Mouse (Mus musculus): ENCODE data around the gene Kcnq5. TPM values are rescaled to one million over a fixed set of nuclear protein-coding genes. Genes with fewer than 3 reads are reported as not detected.

Kcnq5 gene
- polyA plus RNA-seq, 1 experiment from 2014 or later = 0.39 TPM

DNA sequence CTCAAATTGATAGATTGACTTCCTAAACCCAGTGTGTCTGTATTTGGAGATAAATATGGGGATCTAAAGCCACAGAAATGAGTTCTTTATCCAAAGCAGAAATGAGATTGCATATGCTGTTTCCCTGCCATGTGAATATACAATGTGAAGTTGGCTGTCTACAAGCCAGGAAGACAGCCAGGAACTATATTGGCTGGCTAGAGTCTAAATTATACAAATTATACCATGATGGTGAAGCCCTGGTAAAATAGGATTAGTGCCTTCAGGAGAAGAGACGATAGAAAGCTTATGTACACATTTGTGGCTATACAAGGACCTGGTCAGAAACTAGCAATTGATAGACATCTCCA is 38.5 kb downstream of the Kcnq5 start:
- Histone ChIP-seq H3K27ac (replicated peaks) (no peak overlapping the region), H3K4me3 (no peak overlapping the region), H3K4me1 (0 out of 2 replicates have a peak, but pooled peaks cover 2% of the 10 kb centered on the region), H3K36me3 (no peaks in the 10 kb centered on the region), H3K9me3 (replicated peaks) (no peaks in the 10 kb centered on the region), H3K27me3 (ENCODE audit: low read depth, poor library complexity, severe bottlenecking) (no peaks in the 10 kb centered on the region)
- WGBS = 83% methylated on average over 1 of the region's 1 CpGs
- DNase-seq (ENCODE audit: low spot score) = no peak

DNA sequence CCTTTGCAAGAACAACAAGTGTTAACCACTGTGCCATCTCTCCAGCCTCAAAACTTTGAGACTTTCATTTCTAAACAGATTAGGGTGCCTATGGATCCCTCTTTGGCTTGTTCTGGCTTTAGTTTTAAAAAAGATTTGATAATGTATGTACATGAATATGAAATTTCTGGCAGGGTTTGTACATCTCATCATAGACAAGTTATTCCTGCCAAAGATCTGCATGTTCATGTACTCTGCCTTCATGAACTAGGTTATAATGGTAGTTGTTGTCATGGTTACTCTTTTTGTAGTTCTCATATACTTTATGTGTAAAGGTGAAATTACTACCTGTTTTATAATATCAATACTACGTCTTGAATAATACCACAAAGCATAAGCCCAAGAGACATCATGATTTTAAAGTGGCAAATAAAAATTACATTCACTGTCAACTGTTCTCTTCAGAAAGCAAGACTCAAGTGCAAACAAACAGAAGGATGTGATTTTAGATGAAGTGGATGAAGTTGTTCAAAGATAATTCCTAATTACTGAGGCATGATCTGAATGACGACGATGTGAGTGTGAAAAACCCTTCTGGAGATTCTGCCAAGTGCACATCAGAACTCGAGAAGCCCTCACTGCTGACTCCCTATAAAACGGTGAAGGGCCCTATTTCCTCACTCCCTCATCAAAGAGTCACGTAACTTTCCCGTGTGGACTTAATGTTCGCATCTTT is 39.0 kb downstream of the Kcnq5 start:
- Histone ChIP-seq H3K9me3 (replicated peaks) (no peaks in the 10 kb centered on the region), H3K4me3 (no peak overlapping the region), H3K36me3 (no peaks in the 10 kb centered on the region), H3K27me3 (ENCODE audit: low read depth, poor library complexity, severe bottlenecking) (no peaks in the 10 kb centered on the region), H3K27ac (replicated peaks) (no peak overlapping the region), H3K4me1 (0 out of 2 replicates have a peak, but pooled peaks cover 2% of the 10 kb centered on the region)
- no peak for DNase-seq (ENCODE audit: low spot score)
- 90% methylated on average over 8 of the region's 8 CpGs for WGBS

DNA sequence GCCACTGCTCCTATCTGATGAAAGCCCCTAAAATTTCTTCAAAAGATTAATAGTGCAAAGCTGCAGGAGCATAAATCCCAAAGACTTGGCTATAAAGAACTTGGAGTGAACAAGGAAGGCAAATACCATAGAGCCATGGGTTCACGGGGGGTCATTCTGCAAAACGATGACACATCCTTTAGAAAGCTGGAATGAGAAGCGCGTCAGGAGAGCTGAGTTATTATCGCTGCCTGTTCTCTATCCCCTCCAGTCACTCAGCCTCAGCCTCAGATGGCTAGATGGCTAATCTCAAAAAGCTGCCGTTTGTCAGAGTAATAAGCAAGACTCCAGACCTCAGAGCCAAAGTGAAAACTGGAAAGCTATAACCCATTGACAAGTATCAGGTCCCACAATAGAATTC is 42.5 kb downstream of the Kcnq5 start:
- no peaks in the 10 kb centered on the region for H3K36me3 ChIP-seq
- H3K4me3 ChIP-seq = no peak overlapping the region
- 82% methylated on average over 6 of the region's 6 CpGs for WGBS
- DNase-seq (ENCODE audit: low spot score) = no peak
- H3K9me3 ChIP-seq (replicated peaks) = no peaks in the 10 kb centered on the region
- 0 out of 2 replicates have a peak, but pooled peaks cover 2% of the 10 kb centered on the region for H3K4me1 ChIP-seq
- no peak overlapping the region for H3K27ac ChIP-seq (replicated peaks)
- H3K27me3 ChIP-seq (ENCODE audit: low read depth, poor library complexity, severe bottlenecking) = no peaks in the 10 kb centered on the region

DNA sequence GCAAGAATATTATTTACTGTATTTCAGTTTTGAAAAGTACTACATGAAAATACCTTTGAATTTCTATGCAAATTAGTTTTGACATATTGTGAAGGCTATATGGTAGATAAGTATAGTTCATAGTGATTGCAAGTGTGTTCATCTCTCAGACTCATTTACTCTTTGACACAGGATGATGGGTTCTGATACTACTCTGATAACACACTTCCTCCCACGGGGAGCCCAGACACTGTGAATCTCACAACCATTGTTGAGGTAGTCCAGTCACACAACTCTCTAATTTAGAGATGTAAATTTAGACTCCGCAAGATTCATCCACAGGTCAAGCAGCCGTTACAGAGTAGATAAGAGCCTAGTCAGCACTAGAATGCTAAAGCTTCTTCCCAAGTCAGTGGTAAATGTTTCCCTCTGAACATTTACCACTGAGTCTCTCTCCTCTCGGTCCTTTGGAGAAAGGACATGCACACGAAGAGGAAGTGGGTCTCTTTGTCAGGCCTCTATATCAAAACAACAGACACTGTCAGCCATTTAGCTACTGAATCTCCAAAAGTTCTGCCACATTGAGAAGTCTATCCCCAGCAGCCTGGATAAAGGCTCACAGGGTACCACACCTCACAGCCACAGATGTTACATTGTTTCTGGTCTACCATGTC is 65.5 kb downstream of the Kcnq5 start:
- no peak overlapping the region for H3K27ac ChIP-seq (replicated peaks)
- no peaks in the 10 kb centered on the region for H3K36me3 ChIP-seq
- H3K27me3 ChIP-seq (ENCODE audit: low read depth, poor library complexity, severe bottlenecking) = no peaks in the 10 kb centered on the region
- no peak overlapping the region for H3K4me3 ChIP-seq
- DNase-seq (ENCODE audit: low spot score) = no peak
- WGBS = 86% methylated on average over 5 of the region's 5 CpGs
- no peaks in the 10 kb centered on the region for H3K9me3 ChIP-seq (replicated peaks)
- no peaks in the 10 kb centered on the region for H3K4me1 ChIP-seq

DNA sequence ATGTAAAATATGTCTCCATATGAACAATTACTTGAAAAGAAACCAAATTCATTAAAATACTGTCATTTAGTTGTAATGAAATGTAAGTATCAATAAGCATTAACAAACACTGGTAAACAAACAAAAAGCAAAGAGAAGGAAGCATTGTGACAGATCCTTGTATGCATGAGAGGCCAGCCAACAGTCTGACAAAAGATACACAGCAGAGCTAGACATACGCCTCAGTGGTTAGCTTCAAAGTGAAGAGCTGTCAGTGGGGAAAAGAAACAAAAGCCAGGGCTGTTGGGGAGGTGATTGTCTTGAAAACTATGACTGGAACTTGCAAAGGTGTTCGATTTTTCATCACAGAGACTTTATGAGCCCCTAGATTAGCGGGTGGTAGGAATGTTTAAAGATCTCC is 78.0 kb downstream of the Kcnq5 start:
- no peak overlapping the region for H3K27ac ChIP-seq (replicated peaks)
- no peaks in the 10 kb centered on the region for H3K4me1 ChIP-seq
- 53% methylated on average over 3 of the region's 3 CpGs for WGBS
- no peaks in the 10 kb centered on the region for H3K27me3 ChIP-seq (ENCODE audit: low read depth, poor library complexity, severe bottlenecking)
- H3K36me3 ChIP-seq = no peaks in the 10 kb centered on the region
- H3K4me3 ChIP-seq = no peak overlapping the region
- DNase-seq (ENCODE audit: low spot score) = no peak
- no peaks in the 10 kb centered on the region for H3K9me3 ChIP-seq (replicated peaks)

DNA sequence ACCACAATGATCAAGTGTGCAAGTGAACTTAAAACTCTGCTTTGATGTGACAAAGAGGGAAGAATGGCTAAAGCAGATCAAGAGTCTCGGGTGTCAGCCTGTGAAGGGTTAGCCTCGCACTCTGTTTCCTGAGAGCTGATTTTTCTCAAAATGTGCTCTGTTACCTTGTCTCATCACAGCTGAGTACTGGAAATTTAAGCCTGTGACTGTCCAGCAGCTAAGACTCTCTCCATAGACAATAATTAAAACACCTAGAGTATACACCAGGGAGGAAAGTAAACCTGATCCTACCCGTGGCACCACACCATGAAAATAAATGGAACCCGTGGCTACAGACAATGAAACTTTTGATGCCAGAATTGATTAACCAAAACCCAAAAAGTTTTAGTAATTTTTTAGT is 90.9 kb downstream of the Kcnq5 start:
- no peaks in the 10 kb centered on the region for H3K9me3 ChIP-seq (replicated peaks)
- H3K27me3 ChIP-seq (ENCODE audit: low read depth, poor library complexity, severe bottlenecking) = no peaks in the 10 kb centered on the region
- no peak for DNase-seq (ENCODE audit: low spot score)
- H3K36me3 ChIP-seq = no peaks in the 10 kb centered on the region
- WGBS = 66% methylated on average over 4 of the region's 4 CpGs
- no peaks in the 10 kb centered on the region for H3K4me1 ChIP-seq
- no peak overlapping the region for H3K27ac ChIP-seq (replicated peaks)
- H3K4me3 ChIP-seq = no peak overlapping the region

DNA sequence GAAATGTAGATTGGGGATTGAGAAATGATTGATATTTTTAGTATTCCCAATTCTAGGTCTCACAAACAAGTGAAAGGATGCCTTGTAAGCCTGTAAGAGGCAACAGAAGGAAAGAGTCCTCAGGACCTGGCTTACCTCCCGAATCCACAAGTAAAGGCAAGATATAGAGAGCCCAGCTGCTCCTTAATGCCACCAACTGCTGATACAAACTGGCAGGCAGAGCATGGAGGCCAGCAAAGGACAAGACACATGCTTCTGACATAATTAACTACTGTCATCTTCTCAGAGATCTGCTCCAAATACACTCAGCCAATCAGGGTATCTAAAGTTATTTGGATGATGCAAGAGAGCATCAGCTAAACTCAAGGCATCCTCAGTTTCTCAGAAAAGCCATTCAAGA is 93.3 kb downstream of the Kcnq5 start:
- no peak overlapping the region for H3K4me3 ChIP-seq
- H3K27me3 ChIP-seq (ENCODE audit: low read depth, poor library complexity, severe bottlenecking) = no peaks in the 10 kb centered on the region
- DNase-seq (ENCODE audit: low spot score) = no peak
- no peaks in the 10 kb centered on the region for H3K36me3 ChIP-seq
- H3K9me3 ChIP-seq (replicated peaks) = no peaks in the 10 kb centered on the region
- H3K27ac ChIP-seq (replicated peaks) = no peak overlapping the region
- H3K4me1 ChIP-seq = no peaks in the 10 kb centered on the region
- WGBS = 79% methylated on average over 1 of the region's 1 CpGs

DNA sequence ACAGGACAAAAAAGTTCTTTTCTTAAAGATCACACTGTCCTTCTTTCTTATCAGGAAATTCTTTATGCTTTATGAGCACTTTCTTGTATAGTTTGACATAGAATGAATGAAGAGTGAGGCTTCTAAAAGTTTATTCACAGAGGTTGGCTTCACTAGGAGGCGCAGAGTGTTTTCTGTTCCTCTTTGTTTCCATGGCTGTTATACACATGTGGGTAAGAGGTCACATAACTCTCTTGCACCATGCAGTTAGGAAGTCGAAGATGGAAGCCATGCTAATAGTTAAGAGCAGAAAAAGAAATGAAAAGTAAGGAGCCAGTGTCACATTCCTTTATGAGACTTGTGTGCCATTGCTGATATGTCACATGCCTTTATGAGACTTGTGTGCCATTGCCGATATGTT is 105.3 kb downstream of the Kcnq5 start:
- WGBS = 75% methylated on average over 3 of the region's 3 CpGs
- no peak overlapping the region for H3K27ac ChIP-seq (replicated peaks)
- no peaks in the 10 kb centered on the region for H3K9me3 ChIP-seq (replicated peaks)
- H3K4me1 ChIP-seq = no peaks in the 10 kb centered on the region
- no peak overlapping the region for H3K4me3 ChIP-seq
- DNase-seq (ENCODE audit: low spot score) = no peak
- H3K27me3 ChIP-seq (ENCODE audit: low read depth, poor library complexity, severe bottlenecking) = no peaks in the 10 kb centered on the region
- H3K36me3 ChIP-seq = no peaks in the 10 kb centered on the region

DNA sequence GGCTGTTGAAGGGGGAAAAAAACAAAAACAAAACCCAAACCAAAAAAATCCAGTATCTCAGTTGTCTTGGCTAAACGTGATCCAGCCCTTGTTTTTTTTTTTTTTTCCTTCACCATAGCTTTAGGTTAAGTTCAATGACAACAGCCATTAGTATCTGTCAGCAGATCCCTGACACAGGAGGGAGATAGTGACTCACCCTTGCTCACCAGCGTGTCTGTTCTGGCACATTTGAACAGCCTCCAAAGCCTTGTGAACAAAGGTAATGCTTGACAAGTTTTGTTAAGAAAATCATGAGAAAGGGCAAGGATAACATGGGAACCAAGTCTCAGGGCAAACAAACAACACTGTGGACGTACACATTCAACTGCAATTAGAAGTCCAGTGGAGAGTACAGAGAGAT is 123.2 kb downstream of the Kcnq5 start:
- Histone ChIP-seq H3K27ac (replicated peaks) (no peak overlapping the region), H3K27me3 (ENCODE audit: low read depth, poor library complexity, severe bottlenecking) (no peaks in the 10 kb centered on the region), H3K4me3 (no peak overlapping the region), H3K36me3 (no peaks in the 10 kb centered on the region), H3K9me3 (replicated peaks) (no peaks in the 10 kb centered on the region), H3K4me1 (no peaks in the 10 kb centered on the region)
- 48% methylated on average over 3 of the region's 3 CpGs for WGBS
- no peak for DNase-seq (ENCODE audit: low spot score)

DNA sequence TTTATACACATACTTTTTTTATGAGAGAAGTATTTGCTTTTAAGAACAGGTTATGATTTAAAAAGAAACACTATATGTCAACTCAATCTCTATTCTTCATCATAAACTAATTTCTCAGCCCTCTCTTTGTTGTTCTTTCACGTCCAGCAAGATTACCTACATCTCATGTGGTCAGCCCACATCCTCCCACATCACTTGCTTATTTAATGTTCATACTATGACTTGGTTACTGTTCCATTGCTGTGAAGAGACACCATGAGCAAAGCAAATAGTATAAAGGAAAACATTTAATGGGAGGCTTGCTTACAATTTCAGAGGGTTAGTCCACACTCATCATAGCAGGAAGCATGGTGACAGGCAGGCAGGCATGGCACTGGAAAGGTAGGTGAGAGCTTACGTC is 124.4 kb downstream of the Kcnq5 start:
- DNase-seq (ENCODE audit: low spot score) = no peak
- Histone ChIP-seq H3K4me1 (no peaks in the 10 kb centered on the region), H3K27me3 (ENCODE audit: low read depth, poor library complexity, severe bottlenecking) (no peaks in the 10 kb centered on the region), H3K27ac (replicated peaks) (no peak overlapping the region), H3K9me3 (replicated peaks) (no peaks in the 10 kb centered on the region), H3K36me3 (no peaks in the 10 kb centered on the region), H3K4me3 (no peak overlapping the region)
- WGBS = 89% methylated on average over 2 of the region's 2 CpGs

DNA sequence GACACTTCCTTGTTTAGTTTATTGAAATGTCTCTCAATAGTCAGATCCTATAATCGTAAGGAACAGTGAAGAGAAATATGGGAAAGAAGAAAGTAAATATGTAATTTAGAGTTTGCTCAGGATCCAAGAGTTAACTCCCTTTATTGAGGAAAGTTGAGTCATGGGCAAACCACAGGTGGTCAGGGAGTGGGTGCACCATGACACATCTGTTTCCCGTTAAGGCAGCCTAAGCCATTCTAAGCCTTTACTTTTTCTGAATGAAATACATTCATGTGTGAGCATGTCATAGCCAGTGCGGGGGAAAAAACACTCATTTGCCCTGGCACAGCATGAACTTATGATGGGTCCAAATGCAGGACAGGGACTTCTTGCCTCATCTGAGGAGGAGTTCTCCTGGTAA is 125.4 kb downstream of the Kcnq5 start:
- WGBS = 81% methylated on average over 3 of the region's 3 CpGs
- Histone ChIP-seq H3K27me3 (ENCODE audit: low read depth, poor library complexity, severe bottlenecking) (no peaks in the 10 kb centered on the region), H3K4me3 (no peak overlapping the region), H3K4me1 (no peaks in the 10 kb centered on the region), H3K9me3 (replicated peaks) (no peaks in the 10 kb centered on the region), H3K27ac (replicated peaks) (no peak overlapping the region), H3K36me3 (no peaks in the 10 kb centered on the region)
- DNase-seq (ENCODE audit: low spot score) = no peak

DNA sequence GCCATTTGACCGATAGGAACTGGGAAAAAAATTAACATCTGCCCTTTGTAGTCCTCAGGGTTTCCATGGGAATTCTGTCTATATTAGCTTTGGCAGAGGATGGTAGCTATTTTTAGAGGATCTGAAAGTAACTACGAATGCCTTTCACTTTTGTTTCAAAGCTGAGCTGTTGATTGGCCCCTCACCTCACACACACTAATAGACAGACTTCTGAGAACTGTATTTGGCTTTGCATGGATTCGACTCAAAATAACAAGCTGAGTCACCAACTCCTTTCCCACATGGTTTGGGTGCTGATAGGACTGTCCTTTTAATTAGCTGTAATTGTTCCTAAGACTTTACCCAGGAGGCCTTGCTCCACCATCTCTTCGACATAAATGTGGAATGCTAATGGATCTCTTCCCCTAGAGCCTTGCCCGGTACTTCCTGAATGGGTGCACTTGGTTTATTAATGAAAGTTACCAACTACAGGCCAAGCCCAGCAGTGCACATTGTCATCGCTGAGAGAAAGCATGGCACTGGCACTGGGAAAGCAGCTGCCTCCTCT is 131.8 kb downstream of the Kcnq5 start:
- WGBS = 91% methylated on average over 6 of the region's 6 CpGs
- Histone ChIP-seq H3K36me3 (no peaks in the 10 kb centered on the region), H3K27ac (replicated peaks) (no peak overlapping the region), H3K27me3 (ENCODE audit: low read depth, poor library complexity, severe bottlenecking) (no peaks in the 10 kb centered on the region), H3K9me3 (replicated peaks) (no peaks in the 10 kb centered on the region), H3K4me3 (no peak overlapping the region), H3K4me1 (no peaks in the 10 kb centered on the region)
- DNase-seq (ENCODE audit: low spot score) = no peak

DNA sequence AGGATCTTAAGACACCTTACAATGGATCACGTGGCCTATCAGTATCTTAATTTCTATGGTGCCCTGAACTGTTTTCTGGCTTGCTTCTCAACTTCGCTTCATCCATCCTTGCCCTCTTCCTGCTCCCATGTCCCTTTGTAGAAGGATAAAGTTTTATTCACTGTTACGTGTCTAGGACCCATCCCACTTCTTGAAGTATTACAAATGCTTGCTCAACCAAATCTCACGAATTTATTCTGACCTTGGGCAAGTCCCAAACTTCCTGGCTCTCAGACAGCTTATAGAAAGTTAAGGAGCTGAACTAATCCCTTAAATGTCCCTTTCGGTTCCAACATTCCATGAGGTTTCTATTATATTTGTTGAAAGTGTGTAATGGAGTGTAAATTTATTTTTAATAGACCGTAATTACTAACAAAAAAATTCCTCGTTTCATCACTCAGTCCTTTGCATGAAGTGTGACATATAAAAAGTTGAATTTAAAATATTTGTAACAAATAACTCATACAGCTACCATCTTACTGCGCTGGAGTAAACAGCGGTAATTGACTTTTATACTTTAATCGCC is 141.6 kb downstream of the Kcnq5 start:
- H3K36me3 ChIP-seq = no peaks in the 10 kb centered on the region
- no peak overlapping the region for H3K4me3 ChIP-seq
- WGBS = 48% methylated on average over 10 of the region's 10 CpGs
- peaks cover 28% of the 10 kb centered on the region for H3K27me3 ChIP-seq (ENCODE audit: low read depth, poor library complexity, severe bottlenecking)
- DNase-seq (ENCODE audit: low spot score) = no peak
- H3K9me3 ChIP-seq (replicated peaks) = no peaks in the 10 kb centered on the region
- H3K4me1 ChIP-seq = peaks cover 9% of the 10 kb centered on the region
- H3K27ac ChIP-seq (replicated peaks) = no peak overlapping the region
